Mouse (Mus musculus): Measurements from ENCODE around the gene Cnnm1. TPM values are rescaled to one million over a fixed set of nuclear protein-coding genes. Genes with fewer than 3 reads are reported as not detected.

Gene Cnnm1
- total RNA-seq, 1 experiment = 2.6 TPM

GRCm38 (mm10) chr19:43476063-43476462, 35.8 kb downstream of the Cnnm1 start:
- no peaks in the 10 kb centered on the region for H3K36me3 ChIP-seq (ENCODE audit: control insufficient read depth, insufficient read depth, low read length, poor library complexity, severe bottlenecking)
- in situ Hi-C loops (cut with MboI; ENCODE audit: low sequenced_read_pairs in 2 of 2, unreplicated experiment in 2 of 2) = no loop called here
- no peak for TF ChIP-seq CHD2 (IDR thresholded peaks at IDR 0.05; ENCODE audit: low read depth, low read length)
- no peak for TF ChIP-seq HCFC1 (IDR thresholded peaks at IDR 0.05; ENCODE audit: borderline replicate concordance, insufficient read depth, low read length)
- no peak for TF ChIP-seq ZC3H11A (IDR thresholded peaks at IDR 0.05; ENCODE audit: borderline replicate concordance, low read depth, low read length)
- no peak for TF ChIP-seq ZNF384 (IDR thresholded peaks at IDR 0.05; ENCODE audit: low read depth, low read length)
- TF ChIP-seq MAFK (IDR thresholded peaks at IDR 0.05; ENCODE audit: insufficient read depth, low read depth, low read length) = no peak
- H3K27ac ChIP-seq (ENCODE audit: insufficient read depth, low read depth, low read length, poor library complexity, severe bottlenecking) = no peak overlapping the region
- peaks cover 0 to 3% of the 10 kb centered on the region in 2 experiments; a peak in 1 of 4 replicates for H3K4me1 ChIP-seq (ENCODE audit: control insufficient read depth in 2 of 2, insufficient read depth in 2 of 2, low read length in 2 of 2, poor library complexity in 1 of 2)
- no peak overlapping the region for H3K9ac ChIP-seq (ENCODE audit: insufficient read depth, low read depth, low read length, poor library complexity, severe bottlenecking)
- H3K9me3 ChIP-seq (ENCODE audit: control insufficient read depth, insufficient read depth, low read depth, low read length) = no peaks in the 10 kb centered on the region
- DNase-seq (ENCODE audit: low read depth, low spot score) = no peak
- no peak overlapping the region for H3K4me3 ChIP-seq (ENCODE audit: insufficient read depth in 1 of 2, low read depth in 1 of 2, low read length in 2 of 2, poor library complexity in 1 of 2, severe bottlenecking in 1 of 2)

- Histone ChIP-seq H3K4me1 (ENCODE audit: control insufficient read depth in 2 of 2, insufficient read depth in 2 of 2, low read length in 2 of 2, poor library complexity in 1 of 2) (peaks cover 0 to 3% of the 10 kb centered on the region in 2 experiments; a peak in 1 of 4 replicates), H3K9ac (ENCODE audit: insufficient read depth, low read depth, low read length, poor library complexity, severe bottlenecking) (no peak overlapping the region), H3K9me3 (ENCODE audit: control insufficient read depth, insufficient read depth, low read depth, low read length) (no peaks in the 10 kb centered on the region), H3K27ac (ENCODE audit: insufficient read depth, low read depth, low read length, poor library complexity, severe bottlenecking) (no peak overlapping the region), H3K4me3 (ENCODE audit: insufficient read depth in 1 of 2, low read depth in 1 of 2, low read length in 2 of 2, poor library complexity in 1 of 2, severe bottlenecking in 1 of 2) (no peak overlapping the region), H3K36me3 (ENCODE audit: control insufficient read depth, insufficient read depth, low read length, poor library complexity, severe bottlenecking) (no peaks in the 10 kb centered on the region)
- TF ChIP-seq ZNF384 (IDR thresholded peaks at IDR 0.05; ENCODE audit: low read depth, low read length) (no peak), CHD2 (IDR thresholded peaks at IDR 0.05; ENCODE audit: low read depth, low read length) (no peak), MAFK (IDR thresholded peaks at IDR 0.05; ENCODE audit: insufficient read depth, low read depth, low read length) (no peak), HCFC1 (IDR thresholded peaks at IDR 0.05; ENCODE audit: borderline replicate concordance, insufficient read depth, low read length) (no peak), ZC3H11A (IDR thresholded peaks at IDR 0.05; ENCODE audit: borderline replicate concordance, low read depth, low read length) (no peak)
- DNase-seq (ENCODE audit: low read depth, low spot score) = no peak
- in situ Hi-C loops (cut with MboI; ENCODE audit: low sequenced_read_pairs in 2 of 2, unreplicated experiment in 2 of 2) = no loop called here
These were observed 37.2 kb downstream of the Cnnm1 start for GRCm38 (mm10) chr19:43477436-43477835.

GRCm38 (mm10) chr19:43478891-43479290, 38.7 kb downstream of the Cnnm1 start:
- in situ Hi-C loops (cut with MboI; ENCODE audit: low sequenced_read_pairs in 2 of 2, unreplicated experiment in 2 of 2) = no loop called here
- H3K27ac ChIP-seq (ENCODE audit: insufficient read depth, low read depth, low read length, poor library complexity, severe bottlenecking) = no peak overlapping the region
- peak; percentile 63 for DNase-seq (ENCODE audit: low read depth, low spot score)

GRCm38 (mm10) chr19:43479431-43479830, 39.2 kb downstream of the Cnnm1 start:
- TF ChIP-seq ZNF384 (IDR thresholded peaks at IDR 0.05; ENCODE audit: low read depth, low read length) = no peak
- no peak for TF ChIP-seq MAFK (IDR thresholded peaks at IDR 0.05; ENCODE audit: insufficient read depth, low read depth, low read length)
- DNase-seq (ENCODE audit: low read depth, low spot score) = no peak
- Histone ChIP-seq H3K9ac (ENCODE audit: insufficient read depth, low read depth, low read length, poor library complexity, severe bottlenecking) (no peak overlapping the region), H3K9me3 (ENCODE audit: control insufficient read depth, insufficient read depth, low read depth, low read length) (no peaks in the 10 kb centered on the region), H3K4me3 (ENCODE audit: insufficient read depth in 1 of 2, low read depth in 1 of 2, low read length in 2 of 2, poor library complexity in 1 of 2, severe bottlenecking in 1 of 2) (no peak overlapping the region), H3K4me1 (ENCODE audit: control insufficient read depth in 2 of 2, insufficient read depth in 2 of 2, low read length in 2 of 2, poor library complexity in 1 of 2) (no peaks in the 10 kb centered on the region), H3K27ac (ENCODE audit: insufficient read depth, low read depth, low read length, poor library complexity, severe bottlenecking) (no peak overlapping the region), H3K36me3 (ENCODE audit: control insufficient read depth, insufficient read depth, low read length, poor library complexity, severe bottlenecking) (no peaks in the 10 kb centered on the region)
- in situ Hi-C loops (cut with MboI; ENCODE audit: low sequenced_read_pairs in 2 of 2, unreplicated experiment in 2 of 2) = no loop called here

More at GRCm38 (mm10) chr19:43478891-43479290, 38.7 kb downstream of the Cnnm1 start:
- H3K36me3 ChIP-seq (ENCODE audit: control insufficient read depth, insufficient read depth, low read length, poor library complexity, severe bottlenecking) = no peaks in the 10 kb centered on the region
- no peaks in the 10 kb centered on the region for H3K9me3 ChIP-seq (ENCODE audit: control insufficient read depth, insufficient read depth, low read depth, low read length)
- TF ChIP-seq ZNF384 (IDR thresholded peaks at IDR 0.05; ENCODE audit: low read depth, low read length) (no peak), ZC3H11A (IDR thresholded peaks at IDR 0.05; ENCODE audit: borderline replicate concordance, low read depth, low read length) (peak; percentile 55; the same call in 1 of the 2 replicates), HCFC1 (IDR thresholded peaks at IDR 0.05; ENCODE audit: borderline replicate concordance, insufficient read depth, low read length) (no peak), CHD2 (IDR thresholded peaks at IDR 0.05; ENCODE audit: low read depth, low read length) (no peak)
- no peak overlapping the region for H3K9ac ChIP-seq (ENCODE audit: insufficient read depth, low read depth, low read length, poor library complexity, severe bottlenecking)
- no peak overlapping the region for H3K4me3 ChIP-seq (ENCODE audit: insufficient read depth in 1 of 2, low read depth in 1 of 2, low read length in 2 of 2, poor library complexity in 1 of 2, severe bottlenecking in 1 of 2)
- no peaks in the 10 kb centered on the region for H3K4me1 ChIP-seq (ENCODE audit: control insufficient read depth in 2 of 2, insufficient read depth in 2 of 2, low read length in 2 of 2, poor library complexity in 1 of 2)

GRCm38 (mm10) chr19:43480512-43480911, 40.3 kb downstream of the Cnnm1 start:
- no peak overlapping the region for H3K27ac ChIP-seq (ENCODE audit: insufficient read depth, low read depth, low read length, poor library complexity, severe bottlenecking)
- peaks cover 0 to 5% of the 10 kb centered on the region in 2 experiments; a peak in 1 of 4 replicates for H3K4me1 ChIP-seq (ENCODE audit: control insufficient read depth in 2 of 2, insufficient read depth in 2 of 2, low read length in 2 of 2, poor library complexity in 1 of 2)
- in situ Hi-C loops (cut with MboI; ENCODE audit: low sequenced_read_pairs in 2 of 2, unreplicated experiment in 2 of 2) = no loop called here
- no peak for DNase-seq (ENCODE audit: low read depth, low spot score)
- H3K4me3 ChIP-seq (ENCODE audit: insufficient read depth in 1 of 2, low read depth in 1 of 2, low read length in 2 of 2, poor library complexity in 1 of 2, severe bottlenecking in 1 of 2) = no peak overlapping the region
- no peak overlapping the region for H3K9ac ChIP-seq (ENCODE audit: insufficient read depth, low read depth, low read length, poor library complexity, severe bottlenecking)
- no peak for TF ChIP-seq CHD2 (IDR thresholded peaks at IDR 0.05; ENCODE audit: low read depth, low read length)
- peak; percentile 71 for TF ChIP-seq MAFK (IDR thresholded peaks at IDR 0.05; ENCODE audit: insufficient read depth, low read depth, low read length)
- no peaks in the 10 kb centered on the region for H3K9me3 ChIP-seq (ENCODE audit: control insufficient read depth, insufficient read depth, low read depth, low read length)
- no peaks in the 10 kb centered on the region for H3K36me3 ChIP-seq (ENCODE audit: control insufficient read depth, insufficient read depth, low read length, poor library complexity, severe bottlenecking)

Data from ES-E14 (cell line).